Mouse (Mus musculus): ENCODE data around the gene Ccdc182. TPM values are rescaled to one million over a fixed set of nuclear protein-coding genes. Genes with fewer than 3 reads are reported as not detected.

The Ccdc182 gene
- not detected in 2 replicates for polyA plus RNA-seq (2015; fragmentation: Nextera tagmentation; extraction: Ambion mirVana)

GRCm38 (mm10) chr11:88293631-88294393 lies at the start of gene Ccdc182:
Ccdc182 (plus strand) TSS chr11:88294058.
- H3K36me3 ChIP-seq = no peaks in the 10 kb centered on the region
- H3K9me3 ChIP-seq = no peaks in the 10 kb centered on the region
- no peak for ATAC-seq (ENCODE audit: insufficient read depth, low FRiP score, low read depth)
- H3K4me2 ChIP-seq = peak within 1 kb of the TSS; percentile 40
- no peak within 1 kb of the TSS for H3K27ac ChIP-seq
- H3K9ac ChIP-seq = no peak within 1 kb of the TSS
- H3K4me3 ChIP-seq (replicated peaks) = 0 out of 2 replicates have a peak within 1 kb of the TSS, but pooled peaks have one; percentile 5
- H3K4me1 ChIP-seq = no peaks in the 10 kb centered on the region
- 0 out of 2 replicates have a peak, but pooled peaks cover 6% of the 10 kb centered on the region for H3K27me3 ChIP-seq (replicated peaks)
- 49% methylated on average over 20 of the region's 20 CpGs for WGBS

- no peak for ATAC-seq (ENCODE audit: insufficient read depth, low FRiP score, low read depth)
Observed at GRCm38 (mm10) chr11:88245581-88246170, 48.2 kb upstream of the Ccdc182 start.

GRCm38 (mm10) chr11:88248636-88249035 lies 45.2 kb upstream of the Ccdc182 start:
- Histone ChIP-seq H3K36me3 (no peaks in the 10 kb centered on the region), H3K27me3 (replicated peaks) (no peaks in the 10 kb centered on the region), H3K9me3 (no peaks in the 10 kb centered on the region), H3K27ac (no peak overlapping the region), H3K4me1 (peaks cover 9% of the 10 kb centered on the region; the same call in 1 of the 2 replicates), H3K9ac (no peak overlapping the region), H3K4me3 (replicated peaks) (no peak overlapping the region), H3K4me2 (no peak overlapping the region)
- ATAC-seq (ENCODE audit: insufficient read depth, low FRiP score, low read depth) = no peak
- 60% methylated on average over 5 of the region's 5 CpGs for WGBS

More at GRCm38 (mm10) chr11:88245581-88246170, 48.2 kb upstream of the Ccdc182 start:
- Histone ChIP-seq H3K4me2 (no peak overlapping the region), H3K36me3 (no peaks in the 10 kb centered on the region), H3K9me3 (no peaks in the 10 kb centered on the region), H3K4me1 (no peaks in the 10 kb centered on the region), H3K27ac (no peak overlapping the region), H3K4me3 (replicated peaks) (no peak overlapping the region), H3K9ac (no peak overlapping the region), H3K27me3 (replicated peaks) (no peaks in the 10 kb centered on the region)
- whole genome bisulfite sequencing = 79% methylated on average over 14 of the region's 14 CpGs

DNA sequence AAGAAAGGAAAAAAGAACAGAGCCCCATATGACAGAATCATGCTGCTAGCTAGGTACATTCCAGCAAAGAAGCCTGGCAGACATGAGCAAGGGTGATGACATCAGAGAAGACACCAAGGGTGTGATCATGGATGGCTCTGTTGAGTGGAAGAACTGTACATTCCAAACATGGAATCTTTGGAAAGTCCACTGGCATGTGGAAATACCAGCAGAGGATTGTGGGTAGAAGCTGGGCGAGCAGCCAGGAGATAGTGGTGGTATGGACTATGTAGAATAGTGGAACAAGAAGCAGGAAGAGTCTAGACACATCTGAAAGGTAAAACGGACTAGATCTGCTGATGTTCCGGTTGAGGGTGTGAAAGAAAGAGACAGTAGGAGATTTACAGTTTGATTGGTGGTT lies 43.3 kb upstream of the Ccdc182 start:
- 72% methylated on average over 3 of the region's 3 CpGs for WGBS
- no peak overlapping the region for H3K27ac ChIP-seq
- no peak overlapping the region for H3K4me2 ChIP-seq
- H3K36me3 ChIP-seq = no peaks in the 10 kb centered on the region
- no peak overlapping the region for H3K4me3 ChIP-seq (replicated peaks)
- no peak overlapping the region for H3K9ac ChIP-seq
- ATAC-seq (ENCODE audit: insufficient read depth, low FRiP score, low read depth) = no peak
- no peaks in the 10 kb centered on the region for H3K9me3 ChIP-seq
- no peaks in the 10 kb centered on the region for H3K27me3 ChIP-seq (replicated peaks)
- H3K4me1 ChIP-seq = peaks cover 9% of the 10 kb centered on the region; the same call in 1 of the 2 replicates

GRCm38 (mm10) chr11:88251295-88251694 lies 42.6 kb upstream of the Ccdc182 start:
- Histone ChIP-seq H3K4me1 (peaks cover 9% of the 10 kb centered on the region; the same call in 1 of the 2 replicates), H3K4me3 (replicated peaks) (no peak overlapping the region), H3K27ac (no peak overlapping the region), H3K9ac (no peak overlapping the region), H3K4me2 (no peak overlapping the region), H3K36me3 (no peaks in the 10 kb centered on the region), H3K27me3 (replicated peaks) (no peaks in the 10 kb centered on the region), H3K9me3 (no peaks in the 10 kb centered on the region)
- no peak for ATAC-seq (ENCODE audit: insufficient read depth, low FRiP score, low read depth)
- WGBS = 67% methylated on average over 7 of the region's 7 CpGs

DNA sequence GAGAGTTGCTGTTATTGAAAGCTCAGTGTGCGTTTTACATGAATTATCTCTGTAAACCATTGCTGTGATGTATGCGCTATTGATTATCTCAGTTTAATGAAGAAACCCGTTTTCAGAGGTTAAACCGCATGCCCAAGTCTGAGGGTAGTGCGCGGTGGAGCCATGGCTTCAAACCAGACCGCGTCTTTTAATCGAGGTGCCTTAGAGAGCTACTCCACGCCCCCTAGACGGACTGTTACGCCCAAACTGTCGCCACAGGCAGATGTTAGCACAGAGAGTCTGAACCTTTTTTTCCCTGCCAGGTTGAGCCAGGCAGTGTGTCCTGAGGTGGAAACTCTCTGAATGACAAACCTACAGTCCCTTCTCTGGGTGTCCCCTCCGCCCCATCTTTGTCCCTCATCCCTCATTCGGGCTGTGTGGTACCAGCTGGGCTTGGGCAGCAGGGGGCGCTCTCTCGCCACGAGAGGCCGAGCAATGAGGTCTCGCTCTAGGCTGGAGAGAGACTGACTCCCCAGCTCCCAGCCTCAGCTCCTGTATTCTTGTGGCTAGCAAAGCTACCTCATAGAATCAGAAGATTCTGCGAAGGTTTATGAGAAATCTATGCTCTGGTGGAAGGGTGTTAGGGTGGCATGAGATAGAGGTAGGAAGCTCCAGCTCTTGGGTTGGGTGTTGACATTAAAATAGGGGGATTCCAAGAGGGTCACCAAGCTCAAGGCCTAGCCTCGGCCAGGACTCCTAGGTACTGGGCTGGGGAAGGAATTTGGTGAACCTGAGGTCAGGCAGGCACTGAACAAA lies 41.7 kb upstream of the Ccdc182 start:
- Histone ChIP-seq H3K4me2 (peak overlapping the region; percentile 48), H3K36me3 (no peaks in the 10 kb centered on the region), H3K4me3 (replicated peaks) (no peak overlapping the region), H3K27ac (no peak overlapping the region), H3K9me3 (no peaks in the 10 kb centered on the region), H3K27me3 (replicated peaks) (no peaks in the 10 kb centered on the region), H3K4me1 (peaks cover 9% of the 10 kb centered on the region; the same call in 1 of the 2 replicates), H3K9ac (no peak overlapping the region)
- peak; percentile 71 for ATAC-seq (ENCODE audit: insufficient read depth, low FRiP score, low read depth)
- 13% methylated on average over 22 of the region's 22 CpGs for WGBS

- Histone ChIP-seq H3K4me2 (no peak overlapping the region), H3K9me3 (no peaks in the 10 kb centered on the region), H3K27ac (no peak overlapping the region), H3K4me3 (replicated peaks) (no peak overlapping the region), H3K4me1 (peaks cover 9% of the 10 kb centered on the region; the same call in 1 of the 2 replicates), H3K9ac (no peak overlapping the region), H3K36me3 (no peaks in the 10 kb centered on the region), H3K27me3 (replicated peaks) (no peaks in the 10 kb centered on the region)
- 28% methylated on average over 17 of the region's 18 CpGs for WGBS
- no peak for ATAC-seq (ENCODE audit: insufficient read depth, low FRiP score, low read depth)
Observed at GRCm38 (mm10) chr11:88252767-88253513, 40.9 kb upstream of the Ccdc182 start.

DNA sequence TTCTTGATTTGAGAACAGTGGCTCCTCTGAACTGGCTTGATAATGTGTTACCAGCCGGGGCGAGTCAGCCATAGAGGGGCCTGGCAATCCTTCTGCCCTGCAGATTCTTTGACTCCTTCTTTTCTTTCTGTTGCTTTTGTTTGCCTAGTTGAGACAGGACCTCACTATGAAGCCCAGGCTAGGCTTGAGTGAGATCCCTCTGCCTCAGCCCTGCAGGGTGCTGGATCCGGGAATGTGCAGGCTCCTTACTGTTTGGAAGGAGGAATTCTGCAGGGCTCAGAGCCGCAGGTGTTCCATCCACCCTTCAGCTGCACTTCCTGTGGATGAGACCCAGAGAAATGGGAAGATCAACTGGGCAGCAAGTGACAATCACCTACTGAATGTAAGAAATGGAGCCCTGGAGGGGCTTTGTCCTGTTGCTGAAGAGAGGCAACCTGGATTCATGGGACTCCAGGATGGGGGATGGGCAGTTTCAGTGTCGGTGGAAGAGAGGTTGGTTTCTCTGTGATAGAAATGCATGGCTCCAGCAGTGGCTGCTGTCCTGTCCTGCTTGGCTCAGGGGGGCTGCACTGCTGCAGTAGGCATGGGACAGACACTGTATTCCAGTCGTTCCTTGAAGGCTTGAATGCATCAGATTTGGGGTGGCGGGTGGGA lies 40.2 kb upstream of the Ccdc182 start:
- Histone ChIP-seq H3K9me3 (no peaks in the 10 kb centered on the region), H3K27me3 (replicated peaks) (no peaks in the 10 kb centered on the region), H3K36me3 (no peaks in the 10 kb centered on the region), H3K4me1 (peaks cover 9% of the 10 kb centered on the region; the same call in 1 of the 2 replicates), H3K4me3 (replicated peaks) (no peak overlapping the region), H3K9ac (no peak overlapping the region), H3K4me2 (no peak overlapping the region), H3K27ac (no peak overlapping the region)
- no peak for ATAC-seq (ENCODE audit: insufficient read depth, low FRiP score, low read depth)
- 55% methylated on average over 7 of the region's 7 CpGs for WGBS

DNA sequence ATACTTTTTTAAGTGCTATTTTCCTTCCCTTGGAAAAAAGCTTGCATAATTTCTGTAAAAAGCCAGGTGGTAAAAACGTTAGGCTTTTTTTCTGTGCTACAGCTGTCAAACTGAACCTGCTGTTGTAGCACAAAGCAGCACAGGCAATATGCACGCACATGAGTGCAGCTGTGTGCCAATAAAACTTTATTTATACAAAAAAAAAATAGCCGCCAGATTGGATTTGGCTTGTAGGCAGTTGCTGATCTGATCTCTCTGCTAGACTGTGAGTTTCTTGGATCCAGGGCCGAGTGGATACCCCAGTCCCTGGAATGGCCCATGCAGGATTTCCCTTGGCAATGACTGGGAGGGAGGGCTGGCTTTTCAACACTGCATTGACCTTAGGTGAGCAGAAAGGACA lies 36.2 kb upstream of the Ccdc182 start:
- peaks cover 3% of the 10 kb centered on the region; the same call in 1 of the 2 replicates for H3K4me1 ChIP-seq
- no peak overlapping the region for H3K27ac ChIP-seq
- H3K9me3 ChIP-seq = no peaks in the 10 kb centered on the region
- no peak overlapping the region for H3K4me2 ChIP-seq
- H3K4me3 ChIP-seq (replicated peaks) = no peak overlapping the region
- 66% methylated on average over 4 of the region's 4 CpGs for WGBS
- H3K27me3 ChIP-seq (replicated peaks) = no peaks in the 10 kb centered on the region
- H3K9ac ChIP-seq = no peak overlapping the region
- H3K36me3 ChIP-seq = no peaks in the 10 kb centered on the region
- no peak for ATAC-seq (ENCODE audit: insufficient read depth, low FRiP score, low read depth)

DNA sequence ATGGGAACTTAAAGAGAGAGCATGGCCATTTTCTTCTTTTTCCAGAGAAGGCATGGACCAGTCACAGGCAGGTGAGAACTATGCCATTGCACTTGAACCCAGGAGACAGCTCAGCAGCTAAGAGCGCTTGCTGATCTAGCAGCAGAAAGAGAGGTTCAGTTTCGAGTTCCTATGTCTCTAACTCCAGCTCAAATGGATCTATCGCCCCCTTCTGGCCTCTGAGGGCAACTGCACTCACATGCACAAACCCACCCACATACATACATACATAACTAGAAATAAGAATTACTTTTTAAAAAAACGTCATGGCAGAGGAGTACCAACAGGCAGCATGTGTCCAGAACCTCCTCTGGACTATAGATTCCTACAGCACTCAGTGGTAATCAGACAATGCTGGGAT lies 35.6 kb upstream of the Ccdc182 start:
- H3K9me3 ChIP-seq = no peaks in the 10 kb centered on the region
- no peaks in the 10 kb centered on the region for H3K4me1 ChIP-seq
- no peaks in the 10 kb centered on the region for H3K36me3 ChIP-seq
- H3K4me2 ChIP-seq = no peak overlapping the region
- H3K9ac ChIP-seq = no peak overlapping the region
- H3K27me3 ChIP-seq (replicated peaks) = no peaks in the 10 kb centered on the region
- no peak for ATAC-seq (ENCODE audit: insufficient read depth, low FRiP score, low read depth)
- 84% methylated on average over 4 of the region's 4 CpGs for WGBS
- H3K27ac ChIP-seq = no peak overlapping the region
- H3K4me3 ChIP-seq (replicated peaks) = no peak overlapping the region

- Histone ChIP-seq H3K4me1 (no peaks in the 10 kb centered on the region), H3K9me3 (no peaks in the 10 kb centered on the region), H3K36me3 (no peaks in the 10 kb centered on the region), H3K9ac (no peak overlapping the region), H3K27ac (no peak overlapping the region), H3K4me2 (no peak overlapping the region), H3K4me3 (replicated peaks) (no peak overlapping the region), H3K27me3 (replicated peaks) (no peaks in the 10 kb centered on the region)
- WGBS = 42% methylated on average over 7 of the region's 7 CpGs
- no peak for ATAC-seq (ENCODE audit: insufficient read depth, low FRiP score, low read depth)
Observed at GRCm38 (mm10) chr11:88260463-88260862, 33.4 kb upstream of the Ccdc182 start.
